Mouse (Mus musculus) T-helper 2 cell (primary cell): Measurements from ENCODE around the gene Olfr1316.

ENCODE experiments used
- in situ Hi-C: fragments of 300-600 bp; cut with MboI, MseI; formaldehyde crosslinking; loops from one replicate; pipeline ENCODE4 v1.15.1; 2025; ENCODE audit warnings: high pct_unique_total_duplicates

Olfr1316 gene

GRCm38 (mm10) chr2:112134877-112135276, at the start of gene Olfr1316:
Gene Olfr1316 (minus strand): TSS chr2:112134977.
- in situ Hi-C loops, result no loop called here

DNA sequence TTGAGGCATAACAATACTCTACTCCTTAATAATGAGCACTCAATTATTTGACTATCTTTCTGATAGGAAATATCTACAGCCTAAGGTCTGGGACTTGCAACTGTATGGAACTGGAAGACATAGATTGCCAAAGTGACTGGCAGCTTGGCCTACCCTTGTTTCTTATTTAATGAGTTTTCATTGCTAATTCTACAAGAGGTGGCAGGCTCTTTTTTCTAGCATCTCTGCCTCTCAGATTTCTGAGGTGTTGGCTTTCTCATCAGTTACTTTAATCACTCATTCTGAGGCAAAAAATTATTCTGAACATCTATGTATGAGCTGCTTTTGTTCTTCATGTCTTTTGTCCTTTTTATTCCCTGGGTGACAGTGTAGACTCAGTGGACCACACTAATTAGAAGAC, 19.1 kb upstream of the Olfr1316 start, which contains the start of gene Olfr1318:
Gene Olfr1318 (plus strand): TSS at position 301 of the 400 bp plus-strand sequence.
- in situ Hi-C loops, result no loop called here

- in situ Hi-C loops, result no loop called here
These were observed 5.3 kb upstream of the Olfr1316 start, which contains the start of gene Olfr1317 for GRCm38 (mm10) chr2:112140029-112140428. Gene Olfr1317 (plus strand): TSS chr2:112140329.

DNA sequence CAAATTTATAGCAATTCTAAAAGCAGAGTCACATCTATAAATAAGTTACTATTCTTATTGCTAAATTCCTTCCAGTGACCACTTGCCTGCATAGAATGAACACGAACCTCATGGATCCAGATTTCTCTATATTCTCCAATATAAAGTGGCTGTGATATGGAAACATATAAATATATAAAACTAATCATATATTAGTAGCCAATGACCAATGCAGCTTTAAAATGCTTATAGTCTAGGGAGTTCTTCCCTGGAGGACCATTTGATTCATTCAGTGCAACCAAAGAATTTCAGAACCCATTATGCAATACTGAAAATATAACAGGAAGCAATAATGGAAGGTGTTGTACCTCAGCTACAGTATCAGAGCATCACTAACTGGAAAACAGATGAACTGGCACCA, 19.4 kb downstream of the Olfr1316 start, which contains the start of gene Olfr1315-ps1:
Gene Olfr1315-ps1 (minus strand): TSS at position 101 of the 400 bp plus-strand sequence.
- in situ Hi-C loops, result no loop called here

DNA sequence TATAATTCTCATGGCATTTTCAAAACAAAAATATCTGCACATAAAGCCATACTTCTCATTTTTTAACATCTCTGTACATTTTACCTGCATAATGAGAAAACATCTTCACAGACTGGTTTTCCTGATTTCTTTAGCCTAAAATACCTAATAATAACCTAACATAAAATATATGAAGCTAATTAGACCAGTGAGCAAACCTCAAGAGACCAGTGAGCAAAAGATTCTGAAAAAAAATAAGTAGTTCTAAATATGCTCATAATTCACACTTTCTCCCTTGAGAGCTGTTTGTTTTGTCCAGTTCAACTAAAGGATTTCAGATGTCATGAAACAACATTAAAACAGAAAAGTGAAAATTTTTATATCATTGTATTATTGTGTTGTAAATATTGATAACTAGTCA, 38.1 kb downstream of the Olfr1316 start, which contains the start of gene Olfr1314:
Gene Olfr1314 (minus strand): TSS at position 101 of the 400 bp plus-strand sequence.
- in situ Hi-C loops, result no loop called here

- in situ Hi-C loops, result no loop called here
These were observed 57.0 kb downstream of the Olfr1316 start, which contains the start of gene Olfr1313 for GRCm38 (mm10) chr2:112077743-112078142. Gene Olfr1313 (minus strand): TSS chr2:112077843.
